ENCODE assay signal across 8 mouse cellular contexts in genomic region chr17:69382511-69383100, GRCm38 (mm10). TPM values are rescaled to one million over a fixed set of nuclear protein-coding genes. Genes with fewer than 3 reads are reported as not detected.
DNase-seq lines count a peak whose midpoint lies in the region; ATAC-seq and TF ChIP-seq lines count a peak whose summit lies in the region.

Gene Zbtb14, plus strand, starts transcription at chr17:69383050.

- H3K4me3 ChIP-seq in hindbrain, embryonic 13.5 days, result peak within 1 kb of the TSS; percentile 81

- peak within 1 kb of the TSS; percentile 100 for H3K27ac ChIP-seq in hindbrain, embryonic 13.5 days

- H3K27me3 ChIP-seq in Patski, result no peaks in the 10 kb centered on the region
- H3K27me3 ChIP-seq in hindbrain, embryonic 13.5 days, result no peaks in the 10 kb centered on the region

- peaks cover 9% of the 10 kb centered on the region for H3K36me3 ChIP-seq in hindbrain, embryonic 13.5 days

- TF ChIP-seq CTCF in Patski (IDR thresholded peaks at IDR 0.05), result no peak

- ATAC-seq in Patski, result peak; percentile 74
- ATAC-seq in hindbrain, embryonic 13.5 days (ENCODE audit: low FRiP score), result peak; percentile 91

- CTCF ChIA-PET in Patski (lab: Charles Lee), result no interaction called here

- peak; percentile 85 for DNase-seq in Patski (ENCODE audit: low read depth, low spot score)
- peak; percentile 91 to 94 for DNase-seq in cerebellum, postnatal 14 days
- peak; percentile 86 to 91 for DNase-seq in frontal cortex, postnatal 14 days (ENCODE audit: low spot score in 2 of 2)
- peak; percentile 72 to 82 for DNase-seq in layer of hippocampus, postnatal 25 days (ENCODE audit: extremely low spot score in 1 of 2, low spot score in 1 of 2)
- peak; percentile 93 for DNase-seq in lung, postnatal 25 days (ENCODE audit: low spot score)
- peak; percentile 95 for DNase-seq in retina, embryonic 14.5 days (ENCODE audit: low spot score)
- peak; percentile 94 for DNase-seq in thymus, postnatal 4 days

- peak within 1 kb of the TSS; percentile 85 for H3K4me2 ChIP-seq in hindbrain, embryonic 13.5 days

- no peaks in the 10 kb centered on the region for H3K9me3 ChIP-seq in hindbrain, embryonic 13.5 days

- POLR2A ChIA-PET in Patski (lab: Charles Lee), result no interaction called here

- H3K9ac ChIP-seq in hindbrain, embryonic 13.5 days, result peak within 1 kb of the TSS; percentile 90

- peaks cover 19% of the 10 kb centered on the region for H3K4me1 ChIP-seq in hindbrain, embryonic 13.5 days (replicated peaks)

- WGBS in hindbrain, embryonic 13.5 days, result under 1% methylated on average over 37 of the region's 72 CpGs

- in situ Hi-C loops in Patski (cut with MboI; ENCODE audit: low pct_unique_long_range_greater_than_20kb), result no loop called here

RNA-seq across cellular contexts. Expression of gene Zbtb14, which starts in this region (rescaled TPM):
- polyA plus RNA-seq in Patski (2021), result 14.1 TPM
- polyA plus RNA-seq in hindbrain, embryonic 13.5 days (2015; fragmentation: Nextera tagmentation; extraction: Ambion mirVana), result 32.9 and 33.3 TPM in 2 replicates
- total RNA-seq in layer of hippocampus, postnatal 25 days (2021), result 10 to 100 TPM; 21.2 to 21.3 TPM

Comparison
In these comparisons a context has a peak if more than half of its experiments do, and no peak if none do; other contexts are left out.
1. Peak in every context shown above with its lines: DNase-seq, ATAC-seq, H3K4me3 ChIP-seq and H3K27ac ChIP-seq.